Mouse (Mus musculus): ENCODE measurements around the gene Ciapin1.

- TF ChIP-seq CTCF (IDR thresholded peaks at IDR 0.05; ENCODE audit: low read depth) (no peak), EP300 (IDR thresholded peaks at IDR 0.05; ENCODE audit: low read depth) (no peak)
Measured at GRCm38 (mm10) chr8:94804546-94805340, 33.4 kb downstream of the Ciapin1 start.
